Mouse (Mus musculus) testis, adult 2 months (tissue): ENCODE data around the gene Akap13.

Experiments used
- CTCF ChIP-seq: fragments of 200-500 bp; IDR thresholded peaks from 2 replicates; pipeline ENCODE4 v1.5.1; 2012; ENCODE audit warnings: low read depth, mild to moderate bottlenecking, inconsistent platforms, low read length, moderate library complexity; ENCODE audit not compliant: control insufficient read depth, insufficient read depth, insufficient replicate concordance
- POLR2A ChIP-seq: fragments of 200-500 bp; IDR thresholded peaks from 2 replicates; pipeline ENCODE4 v1.6.1; 2012; ENCODE audit warnings: low read depth, mild to moderate bottlenecking, inconsistent platforms, low read length, moderate library complexity; ENCODE audit not compliant: control insufficient read depth

- TF ChIP-seq POLR2A: no peak
- TF ChIP-seq CTCF: no peak
Measured at GRCm38 (mm10) chr7:75578647-75579046, 123.3 kb downstream of the Akap13 start.
